Mouse (Mus musculus) forebrain, embryonic 16.5 days (tissue): ENCODE results near the gene Cpne7. TPM values are rescaled to one million over a fixed set of nuclear protein-coding genes. Genes with fewer than 3 reads are reported as not detected.

Experiments
- ATAC-seq: fragments of 200-750 bp; cut with Nextera tagmentation; 2 replicates; pipeline ENCODE4 v1.8.0; 2017; ENCODE audit warnings: mild to moderate bottlenecking, moderate library complexity
- H3K27ac ChIP-seq: fragments of 300-500 bp; sonication (generic); 2 replicates; pipeline ENCODE4 v1.5.1; 2014; ENCODE audit warnings: low read length, control low read depth
- H3K27me3 ChIP-seq: fragments of 300-500 bp; sonication (generic); replicated peaks from 2 replicates; pipeline ENCODE4 v1.6.1; 2014; ENCODE audit warnings: low read length; ENCODE audit not compliant: control insufficient read depth, insufficient read depth
- H3K36me3 ChIP-seq: fragments of 300-500 bp; sonication (generic); 2 replicates; pipeline ENCODE4 v1.6.1; 2014; ENCODE audit not compliant: control insufficient read depth, insufficient read depth
- H3K4me1 ChIP-seq: fragments of 300-500 bp; sonication (generic); replicated peaks from 2 replicates; pipeline ENCODE4 v1.6.1; 2014; ENCODE audit warnings: low read length; ENCODE audit not compliant: control insufficient read depth, insufficient read depth
- H3K4me2 ChIP-seq: fragments of 300-500 bp; sonication (generic); 2 replicates; pipeline ENCODE4 v1.6.1; 2014; ENCODE audit warnings: mild to moderate bottlenecking, low read length, control low read depth
- H3K4me3 ChIP-seq: fragments of 300-500 bp; sonication (generic); replicated peaks from 2 replicates; pipeline ENCODE4 v1.5.1; 2014; ENCODE audit warnings: mild to moderate bottlenecking, low read length, control low read depth
- H3K9ac ChIP-seq: fragments of 300-500 bp; sonication (generic); replicated peaks from 2 replicates; pipeline ENCODE4 v1.6.1; 2014; ENCODE audit warnings: low read depth, low read length, control low read depth
- H3K9me3 ChIP-seq: fragments of 300-500 bp; sonication (generic); 2 replicates; pipeline ENCODE4 v1.6.1; 2016; ENCODE audit warnings: low read length; ENCODE audit not compliant: control insufficient read depth
- WGBS: fragments of 180-500 bp; shearing (Covaris S2); extraction: QIAGEN DNeasy Blood & Tissue Kit; methylation state at CpG from one replicate; pipeline ENCODE4 v1.1.7; 2014; 5-methylcytosine and 5-hydroxymethylcytosine counted together
- polyA plus RNA-seq: library from polyadenylated mRNA; unstranded; fragments of >200 nt; fragmentation: Nextera tagmentation; extraction: Ambion mirVana; gene quantifications from 2 replicates; pipeline ENCODE4 v1.2.1, GENCODE M21; 2015

Gene Cpne7
- polyA plus RNA-seq, 1 experiment from 2014 or later: 7.3 TPM

- no peak overlapping the region for H3K27ac ChIP-seq
- no peaks in the 10 kb centered on the region for H3K4me1 ChIP-seq
- 12% methylated on average over 4 of the region's 4 CpGs for WGBS
- no peak overlapping the region for H3K4me3 ChIP-seq
- H3K9me3 ChIP-seq: no peaks in the 10 kb centered on the region
- ATAC-seq: peak; percentile 71
- H3K27me3 ChIP-seq: peaks cover 2% of the 10 kb centered on the region
- H3K4me2 ChIP-seq: no peak overlapping the region
- no peaks in the 10 kb centered on the region; the same call in 1 of the 2 replicates for H3K36me3 ChIP-seq
- no peak overlapping the region for H3K9ac ChIP-seq
Observed at GRCm38 (mm10) chr8:123110649-123111048, 6.5 kb upstream of the Cpne7 start.

- Histone ChIP-seq H3K4me3 (no peak overlapping the region), H3K36me3 (no peaks in the 10 kb centered on the region), H3K9me3 (no peaks in the 10 kb centered on the region), H3K27me3 (peaks cover 22% of the 10 kb centered on the region), H3K27ac (no peak overlapping the region), H3K4me1 (peaks cover 11% of the 10 kb centered on the region), H3K9ac (no peak overlapping the region), H3K4me2 (no peak overlapping the region)
- WGBS: 70% methylated on average over 9 of the region's 9 CpGs
- ATAC-seq: no peak
Observed at GRCm38 (mm10) chr8:123112892-123113291, 4.3 kb upstream of the Cpne7 start.

GRCm38 (mm10) chr8:123113908-123114469, 3.2 kb upstream of the Cpne7 start:
- no peak for ATAC-seq

GRCm38 (mm10) chr8:123114644-123115043, 2.5 kb upstream of the Cpne7 start:
- peaks cover 34% of the 10 kb centered on the region for H3K27me3 ChIP-seq
- no peaks in the 10 kb centered on the region for H3K36me3 ChIP-seq
- H3K27ac ChIP-seq: no peak overlapping the region
- H3K4me3 ChIP-seq: no peak overlapping the region
- H3K4me1 ChIP-seq: peaks cover 11% of the 10 kb centered on the region
- H3K9me3 ChIP-seq: no peaks in the 10 kb centered on the region
- H3K9ac ChIP-seq: no peak overlapping the region
- 68% methylated on average over 3 of the region's 3 CpGs for WGBS
- no peak for ATAC-seq
- H3K4me2 ChIP-seq: no peak overlapping the region

More at GRCm38 (mm10) chr8:123113908-123114469, 3.2 kb upstream of the Cpne7 start:
- Histone ChIP-seq H3K4me2 (no peak overlapping the region), H3K27ac (no peak overlapping the region), H3K4me3 (no peak overlapping the region), H3K4me1 (peaks cover 11% of the 10 kb centered on the region), H3K36me3 (no peaks in the 10 kb centered on the region), H3K9me3 (no peaks in the 10 kb centered on the region), H3K9ac (no peak overlapping the region), H3K27me3 (peaks cover 31% of the 10 kb centered on the region)
- WGBS: 72% methylated on average over 2 of the region's 2 CpGs

- Histone ChIP-seq H3K27me3 (peaks cover 34% of the 10 kb centered on the region), H3K9ac (peak overlapping the region; percentile 55), H3K27ac (no peak overlapping the region), H3K4me1 (peaks cover 11% of the 10 kb centered on the region), H3K36me3 (no peaks in the 10 kb centered on the region), H3K4me3 (peak overlapping the region; percentile 52), H3K9me3 (no peaks in the 10 kb centered on the region), H3K4me2 (peak overlapping the region; percentile 88)
- under 1% methylated on average over 17 of the region's 17 CpGs for WGBS
- no peak for ATAC-seq
Observed at GRCm38 (mm10) chr8:123117744-123118143, 570 bp downstream of the Cpne7 start.

GRCm38 (mm10) chr8:123122059-123122458, 4.9 kb downstream of the Cpne7 start:
- no peak overlapping the region for H3K9ac ChIP-seq
- no peaks in the 10 kb centered on the region for H3K36me3 ChIP-seq
- peaks cover 22% of the 10 kb centered on the region for H3K27me3 ChIP-seq
- H3K9me3 ChIP-seq: no peaks in the 10 kb centered on the region
- no peak overlapping the region for H3K4me2 ChIP-seq
- no peak for ATAC-seq
- no peak overlapping the region for H3K27ac ChIP-seq
- H3K4me3 ChIP-seq: no peak overlapping the region
- WGBS: 70% methylated on average over 9 of the region's 9 CpGs
- peaks cover 6% of the 10 kb centered on the region for H3K4me1 ChIP-seq

GRCm38 (mm10) chr8:123122670-123123069, 5.5 kb downstream of the Cpne7 start:
- WGBS: 77% methylated on average over 5 of the region's 5 CpGs
- no peak overlapping the region for H3K27ac ChIP-seq

GRCm38 (mm10) chr8:123126193-123126816, 9.1 kb downstream of the Cpne7 start:
- H3K27ac ChIP-seq: no peak overlapping the region
- WGBS: 5% methylated on average over 19 of the region's 19 CpGs
- H3K27me3 ChIP-seq: peaks cover 3% of the 10 kb centered on the region; the same call in 1 of the 2 replicates
- no peak overlapping the region for H3K9ac ChIP-seq
- no peak for ATAC-seq
- H3K9me3 ChIP-seq: no peaks in the 10 kb centered on the region
- no peaks in the 10 kb centered on the region for H3K36me3 ChIP-seq
- no peak overlapping the region for H3K4me3 ChIP-seq
- no peak overlapping the region for H3K4me2 ChIP-seq
- no peaks in the 10 kb centered on the region for H3K4me1 ChIP-seq

More at GRCm38 (mm10) chr8:123122670-123123069, 5.5 kb downstream of the Cpne7 start:
- Histone ChIP-seq H3K4me3 (no peak overlapping the region), H3K9ac (no peak overlapping the region), H3K9me3 (no peaks in the 10 kb centered on the region), H3K27me3 (peaks cover 16% of the 10 kb centered on the region), H3K4me2 (no peak overlapping the region), H3K4me1 (peaks cover under 1% of the 10 kb centered on the region), H3K36me3 (no peaks in the 10 kb centered on the region)
- no peak for ATAC-seq

GRCm38 (mm10) chr8:123131041-123131440, 13.9 kb downstream of the Cpne7 start:
- H3K4me3 ChIP-seq: no peak overlapping the region
- H3K27me3 ChIP-seq: peaks cover 3% of the 10 kb centered on the region; the same call in 1 of the 2 replicates
- 78% methylated on average over 9 of the region's 9 CpGs for WGBS
- H3K36me3 ChIP-seq: no peaks in the 10 kb centered on the region
- H3K9me3 ChIP-seq: no peaks in the 10 kb centered on the region; the same call in 1 of the 2 replicates
- no peak overlapping the region for H3K4me2 ChIP-seq
- ATAC-seq: no peak
- peaks cover 17% of the 10 kb centered on the region for H3K4me1 ChIP-seq
- H3K9ac ChIP-seq: no peak overlapping the region
- no peak overlapping the region for H3K27ac ChIP-seq
